Mouse (Mus musculus) kidney, adult 2 months (tissue): Measurements from ENCODE around the gene Tcl1b1.
"Not testable (repeated sequence)": the region's sequence is repeated elsewhere in the genome, so short reads cannot be mapped to it uniquely, and the experiment has no call there.

ENCODE experiments used
- CTCF ChIP-seq: fragments of 200-500 bp; conservative IDR thresholded peaks from 2 replicates; pipeline ENCODE4 v1.5.1; 2011; ENCODE audit warnings: low read depth, mild to moderate bottlenecking, control low read depth, low read length, moderate library complexity, mixed read lengths; ENCODE audit not compliant: insufficient read depth, insufficient read length
- POLR2A ChIP-seq: fragments of 200-500 bp; IDR thresholded peaks from one replicate; pipeline ENCODE4 v1.6.1; 2011; ENCODE audit warnings: low read depth, low read length, control low read depth

- not testable (repeated sequence) for TF ChIP-seq CTCF, POLR2A
Observed at GRCm38 (mm10) chr12:105190743-105191142, 31.3 kb downstream of the Tcl1b1 start, which contains the start of gene Tcl1b3.
